Mouse (Mus musculus) spleen, adult 2 months (tissue): ENCODE measurements around the gene Trafd1.

Source experiments
- CTCF ChIP-seq: fragments of 200-500 bp; IDR thresholded peaks from 2 replicates; pipeline ENCODE4 v1.5.1; 2011; ENCODE audit warnings: mild to moderate bottlenecking, inconsistent platforms; ENCODE audit not compliant: insufficient read depth, insufficient read length, insufficient replicate concordance; ENCODE audit errors: extremely low read depth
- POLR2A ChIP-seq: fragments of 200-500 bp; IDR thresholded peaks from 2 replicates; pipeline ENCODE4 v1.6.1; 2011; ENCODE audit warnings: low read depth, low read length, inconsistent platforms

GRCm38 (mm10) chr5:121410975-121411374 is 25.5 kb upstream of the Trafd1 start:
- TF ChIP-seq CTCF: no peak
- TF ChIP-seq POLR2A: no peak
